Mouse (Mus musculus) hindbrain, postnatal 0 days (tissue): ENCODE measurements at regions not wholly inside any gene's neighbourhood (a gene's known extent, or its start where the extent isn't known, plus 50 kb on each side); places are given as distances from the start of the nearest gene placed in this dataset.
A peak's percentile ranks its signal among the peaks of the same experiment; 100 is the strongest.
"Not testable (repeated sequence)": the region's sequence is repeated elsewhere in the genome, so short reads cannot be mapped to it uniquely, and the experiment has no call there.

Source experiments
- ATAC-seq: fragments of 200-750 bp; cut with Nextera tagmentation; 2 replicates; pipeline ENCODE4 v1.8.0; 2017; ENCODE audit warnings: mild to moderate bottlenecking, moderate TSS enrichment, moderate library complexity
- DNase-seq: peaks from one replicate; pipeline ENCODE4 v3.0.0-alpha.2; 2015; ENCODE audit warnings: low spot score
- H3K27ac ChIP-seq: fragments of 300-500 bp; sonication (generic); 2 replicates; pipeline ENCODE4 v1.5.1; 2014; ENCODE audit warnings: mild to moderate bottlenecking
- H3K27me3 ChIP-seq: fragments of 300-500 bp; sonication (generic); 2 replicates; pipeline ENCODE4 v1.6.1; 2014; ENCODE audit warnings: low read length, mixed read lengths; ENCODE audit not compliant: insufficient read depth
- H3K36me3 ChIP-seq: fragments of 300-500 bp; sonication (generic); 2 replicates; pipeline ENCODE4 v1.6.1; 2014; ENCODE audit warnings: low read length, mixed read lengths; ENCODE audit not compliant: insufficient read depth
- H3K4me1 ChIP-seq: fragments of 300-500 bp; sonication (generic); 2 replicates; pipeline ENCODE4 v1.6.1; 2014; ENCODE audit warnings: antibody characterized with exemption, low read length, mixed read lengths; ENCODE audit not compliant: insufficient read depth
- H3K4me2 ChIP-seq: fragments of 300-500 bp; sonication (generic); 2 replicates; pipeline ENCODE4 v1.6.1; 2014; ENCODE audit warnings: low read depth, mild to moderate bottlenecking, low read length, moderate library complexity, mixed read lengths
- H3K4me3 ChIP-seq: fragments of 300-500 bp; sonication (generic); 2 replicates; pipeline ENCODE4 v1.5.1; 2014; ENCODE audit warnings: low read length
- H3K9ac ChIP-seq: fragments of 300-500 bp; sonication (generic); replicated peaks from 2 replicates; pipeline ENCODE4 v1.6.1; 2014; ENCODE audit warnings: mild to moderate bottlenecking, low read length, moderate library complexity, mixed read lengths
- H3K9me3 ChIP-seq: fragments of 300-500 bp; sonication (generic); 2 replicates; pipeline ENCODE4 v1.6.1; 2016; ENCODE audit warnings: low read length, mixed read lengths
- CTCF ChIP-seq: IDR thresholded peaks from 2 replicates; pipeline ENCODE4 v1.5.1; 2016; ENCODE audit warnings: antibody characterized with exemption, control low read depth, low read depth
- WGBS: fragments of 180-500 bp; shearing (Covaris S2); extraction: QIAGEN DNeasy Blood & Tissue Kit; methylation state at CpG from one replicate; pipeline ENCODE4 v1.1.7; 2014; 5-methylcytosine and 5-hydroxymethylcytosine counted together

DNA sequence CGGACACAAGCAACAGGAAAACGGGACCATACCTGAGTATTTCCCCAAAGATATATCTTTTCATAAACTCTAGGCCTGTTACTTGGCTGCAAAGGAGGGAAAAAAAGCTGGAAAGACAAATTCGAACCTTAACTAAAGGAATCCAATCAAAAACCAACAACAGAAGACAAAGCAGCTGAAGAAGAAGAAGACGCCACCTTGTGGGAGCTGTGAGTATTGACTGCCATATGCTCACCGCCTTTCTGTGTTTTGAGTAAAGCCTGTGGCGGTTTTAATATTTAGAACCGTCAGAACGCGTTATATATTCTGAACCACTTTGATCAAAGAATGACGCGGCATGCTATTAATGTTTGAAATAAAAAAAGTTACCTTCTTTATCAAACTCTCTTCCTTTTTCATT lies 126.9 kb upstream of the Sox5 start:
- ATAC-seq (no peak), DNase-seq (no peak)
- 95% methylated on average over 11 of the region's 11 CpGs for WGBS
- Histone ChIP-seq H3K9me3 (no peaks in the 10 kb centered on the region), H3K27ac (no peak overlapping the region), H3K27me3 (no peaks in the 10 kb centered on the region), H3K36me3 (no peaks in the 10 kb centered on the region), H3K4me2 (no peak overlapping the region), H3K4me3 (no peak overlapping the region), H3K9ac (no peak overlapping the region), H3K4me1 (no peaks in the 10 kb centered on the region)
- TF ChIP-seq CTCF: no peak; the same call in 1 of the 2 replicates

DNA sequence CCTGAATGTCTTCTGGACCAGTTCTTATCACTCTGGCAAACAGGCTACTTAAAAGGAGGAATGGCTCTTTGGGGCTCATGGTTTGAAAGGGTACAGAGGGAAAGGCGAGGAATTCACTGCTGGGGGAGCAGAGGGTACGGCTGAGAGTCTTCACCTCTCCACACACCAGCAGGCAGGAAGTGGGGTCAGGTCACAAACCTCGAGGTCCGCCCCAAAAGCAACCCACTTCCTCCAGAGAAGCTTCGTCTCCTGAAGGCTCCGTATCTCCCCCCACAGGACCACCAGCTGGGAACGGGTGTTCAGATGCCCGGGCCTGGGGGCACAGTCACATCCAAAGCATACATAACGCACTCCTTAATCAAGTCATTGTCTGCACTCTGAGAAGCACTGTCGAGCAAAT lies 121.4 kb upstream of the Sox5 start:
- H3K9ac ChIP-seq: no peak overlapping the region
- no peaks in the 10 kb centered on the region for H3K27me3 ChIP-seq
- no peaks in the 10 kb centered on the region for H3K36me3 ChIP-seq
- 38% methylated on average over 10 of the region's 10 CpGs for WGBS
- DNase-seq (no peak), ATAC-seq (no peak)
- peaks cover 8% of the 10 kb centered on the region; the same call in 1 of the 2 replicates for H3K4me1 ChIP-seq
- H3K4me3 ChIP-seq: no peak overlapping the region
- no peaks in the 10 kb centered on the region for H3K9me3 ChIP-seq
- H3K4me2 ChIP-seq: no peak overlapping the region
- no peak overlapping the region for H3K27ac ChIP-seq
- TF ChIP-seq CTCF: no peak

DNA sequence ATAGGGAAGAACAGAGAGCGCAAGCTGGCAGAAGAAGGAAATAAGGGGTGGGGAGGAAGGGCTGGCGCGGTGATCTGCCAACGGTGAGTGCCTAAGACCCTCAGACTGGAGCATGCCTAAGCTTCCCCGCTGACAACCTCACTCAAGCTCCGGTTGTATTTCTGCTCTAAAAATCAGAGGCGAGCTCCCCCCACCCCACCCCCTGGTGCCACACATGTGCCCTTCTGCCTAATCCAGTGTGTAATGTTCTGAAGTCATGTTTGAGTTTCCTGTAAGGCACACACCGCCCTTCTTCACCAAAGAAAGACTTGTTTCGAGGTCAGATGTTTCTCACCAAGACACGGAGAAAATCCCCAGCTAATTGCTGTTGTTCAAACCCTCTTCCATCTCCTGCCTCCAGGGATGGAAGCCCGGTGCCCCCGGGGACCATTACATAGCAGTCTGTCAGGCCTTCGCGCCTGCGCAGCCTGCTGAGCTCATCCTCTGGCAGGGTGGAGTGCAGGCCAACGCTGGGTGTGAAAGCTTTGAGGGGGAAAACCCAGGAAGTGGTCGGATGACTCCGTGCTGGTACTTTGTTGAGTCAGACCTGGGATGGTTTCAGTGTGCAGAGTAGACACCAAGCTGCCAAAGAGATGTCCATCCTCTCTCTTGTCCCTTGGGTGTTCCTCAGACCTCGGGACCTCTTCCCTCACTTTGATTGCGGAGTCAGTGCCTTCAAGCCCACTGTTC lies 120.7 kb upstream of the Sox5 start:
- no peak for TF ChIP-seq CTCF
- Histone ChIP-seq H3K4me1 (peaks cover 8% of the 10 kb centered on the region; the same call in 1 of the 2 replicates), H3K9me3 (no peaks in the 10 kb centered on the region), H3K4me3 (no peak overlapping the region), H3K36me3 (no peaks in the 10 kb centered on the region), H3K27ac (no peak overlapping the region), H3K27me3 (no peaks in the 10 kb centered on the region), H3K4me2 (no peak overlapping the region), H3K9ac (no peak overlapping the region)
- ATAC-seq: no peak
- 72% methylated on average over 20 of the region's 20 CpGs for WGBS
- peak; percentile 17 for DNase-seq

DNA sequence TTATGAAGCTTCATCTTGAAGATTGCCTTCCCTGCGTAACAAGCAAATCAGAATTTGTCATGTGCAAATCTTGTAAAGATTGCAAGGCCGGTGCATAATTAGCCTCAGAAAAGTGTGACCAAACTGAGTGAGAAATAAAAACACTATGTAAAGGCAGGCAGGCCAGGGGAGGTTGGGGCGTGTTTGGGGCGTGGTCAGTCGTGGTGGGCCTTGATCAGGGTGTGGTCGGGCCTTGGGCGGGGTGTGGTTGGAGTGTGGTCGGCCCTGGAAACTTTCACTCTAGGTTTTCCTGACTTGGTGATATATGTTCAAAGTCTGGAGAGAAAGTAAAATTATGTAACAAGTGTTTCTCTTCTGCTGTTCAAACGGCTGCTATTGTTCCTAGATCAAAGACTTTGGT lies 120.0 kb upstream of the Sox5 start:
- H3K9me3 ChIP-seq: no peaks in the 10 kb centered on the region
- H3K27ac ChIP-seq: no peak overlapping the region
- ATAC-seq (no peak), DNase-seq (no peak)
- H3K27me3 ChIP-seq: no peaks in the 10 kb centered on the region
- H3K9ac ChIP-seq: no peak overlapping the region
- H3K36me3 ChIP-seq: no peaks in the 10 kb centered on the region
- H3K4me2 ChIP-seq: no peak overlapping the region
- H3K4me3 ChIP-seq: no peak overlapping the region
- WGBS: 72% methylated on average over 9 of the region's 9 CpGs
- H3K4me1 ChIP-seq: peaks cover 8% of the 10 kb centered on the region; the same call in 1 of the 2 replicates
- TF ChIP-seq CTCF: no peak

DNA sequence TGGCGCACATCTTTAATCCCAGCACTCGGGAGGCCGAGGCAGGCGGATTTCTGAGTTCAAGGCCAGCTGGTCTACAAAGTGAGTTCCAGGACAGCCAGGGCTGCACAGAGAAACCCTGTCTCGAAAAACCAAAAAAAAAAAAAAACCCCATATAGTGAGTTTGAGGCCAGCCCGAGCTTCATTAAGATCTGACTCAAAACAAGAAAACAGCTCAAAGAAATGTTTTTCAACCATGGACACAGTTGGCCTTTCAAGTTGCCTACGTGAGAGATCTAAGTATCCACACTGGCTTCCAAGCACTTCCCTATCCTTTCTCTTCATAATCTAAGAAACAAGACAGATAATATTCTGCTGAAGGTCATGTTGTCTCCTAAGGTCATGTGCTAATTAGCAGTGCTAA lies 119.1 kb upstream of the Sox5 start:
- not testable (repeated sequence) for DNase-seq, H3K4me3 ChIP-seq, H3K4me1 ChIP-seq, H3K36me3 ChIP-seq, H3K9ac ChIP-seq, H3K4me2 ChIP-seq, H3K9me3 ChIP-seq, ATAC-seq, H3K27ac ChIP-seq, H3K27me3 ChIP-seq
- WGBS: 92% methylated on average over 7 of the region's 7 CpGs

DNA sequence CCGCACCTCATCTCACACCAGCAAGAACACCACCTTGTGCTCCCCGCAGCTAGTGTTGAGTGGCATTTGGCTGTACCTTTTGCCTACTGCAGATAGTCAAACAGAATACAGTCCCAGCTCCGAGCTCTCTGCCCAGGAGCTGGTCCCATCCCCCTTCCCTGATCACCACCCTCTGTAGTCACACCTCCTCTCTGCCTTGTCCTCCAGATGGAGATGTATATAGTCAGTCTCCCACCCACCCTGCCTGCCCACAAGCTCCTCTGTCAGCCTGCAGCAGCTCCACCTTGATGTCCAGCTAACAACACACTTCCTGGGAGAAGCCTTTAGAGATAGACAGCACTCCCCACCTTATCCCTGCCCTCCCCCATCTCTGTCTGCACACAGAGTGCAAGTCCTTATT lies 115.7 kb upstream of the Sox5 start:
- ATAC-seq: no peak
- TF ChIP-seq CTCF: no peak

DNA sequence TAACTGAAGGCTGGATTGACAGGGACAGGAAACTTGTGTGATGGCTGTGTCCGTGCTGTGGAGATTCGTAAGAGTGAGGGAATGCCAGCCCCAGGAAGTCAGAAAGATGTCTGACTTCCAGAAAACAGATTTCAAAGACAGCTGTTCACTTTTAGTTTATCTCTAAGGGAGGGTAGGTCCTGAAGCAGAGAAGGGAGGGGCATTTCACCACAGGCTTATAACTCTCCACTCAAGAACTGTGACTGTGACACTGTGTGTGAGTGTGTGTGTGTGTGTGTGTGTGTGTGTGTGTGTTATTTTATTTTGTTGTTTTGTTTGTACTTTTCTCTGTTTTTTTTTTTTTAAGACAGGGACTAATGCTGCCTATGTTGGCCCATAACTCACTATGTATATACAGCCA lies 109.1 kb upstream of the Sox5 start:
- Histone ChIP-seq H3K4me1 (no peaks in the 10 kb centered on the region), H3K27ac (no peak overlapping the region), H3K27me3 (no peaks in the 10 kb centered on the region), H3K9ac (no peak overlapping the region), H3K36me3 (no peaks in the 10 kb centered on the region), H3K4me2 (no peak overlapping the region), H3K4me3 (no peak overlapping the region), H3K9me3 (no peaks in the 10 kb centered on the region)
- TF ChIP-seq CTCF: no peak
- ATAC-seq: no peak
- 47% methylated on average over 2 of the region's 2 CpGs for WGBS
- no peak for DNase-seq

More for the DNA sequence above, 115.7 kb upstream of the Sox5 start:
- no peak overlapping the region for H3K27ac ChIP-seq
- H3K4me2 ChIP-seq: no peak overlapping the region
- H3K4me1 ChIP-seq: peaks cover 3% of the 10 kb centered on the region; the same call in 1 of the 2 replicates
- 69% methylated on average over 3 of the region's 3 CpGs for WGBS
- no peak for DNase-seq
- no peak overlapping the region for H3K4me3 ChIP-seq
- H3K9ac ChIP-seq: no peak overlapping the region
- no peaks in the 10 kb centered on the region for H3K9me3 ChIP-seq
- no peaks in the 10 kb centered on the region for H3K27me3 ChIP-seq
- H3K36me3 ChIP-seq: no peaks in the 10 kb centered on the region
